Mouse (Mus musculus): Measurements from ENCODE around the gene Scube1. TPM values are rescaled to one million over a fixed set of nuclear protein-coding genes. Genes with fewer than 3 reads are reported as not detected.

Gene Scube1
- total and polyA plus RNA-seq, 3 experiments = not detected

GRCm38 (mm10) chr15:83662106-83662505, 62.7 kb downstream of the Scube1 start:
- no peak for DNase-seq (ENCODE audit: extremely low read depth)
- in situ Hi-C loops (cut with MboI; ENCODE audit: low pct_ligation_motif_present, low pct_unique_long_range_greater_than_20kb, low sequenced_read_pairs) (no loop called here), dilution Hi-C loops (cut with MboI; ENCODE audit: extremely low pct_ligation_motif_present, extremely low pct_unique_long_range_greater_than_20kb, low sequenced_read_pairs) (no loop called here)
- Histone ChIP-seq H3K27me3 (replicated peaks) (peaks cover 96% of the 10 kb centered on the region), H3K79me2 (replicated peaks; ENCODE audit: control insufficient read depth, extremely low read depth, insufficient read depth, poor library complexity, severe bottlenecking) (no peaks in the 10 kb centered on the region), H3K4me1 (ENCODE audit: control insufficient read depth in 1 of 2, insufficient read depth in 2 of 2) (no peaks in the 10 kb centered on the region), H3K4me2 (ENCODE audit: insufficient read depth, low read depth, poor library complexity, severe bottlenecking) (no peak overlapping the region), H3K9ac (ENCODE audit: insufficient read depth, low read depth) (no peak overlapping the region), H3K36me3 (replicated peaks in 1 of 2; ENCODE audit: control insufficient read depth in 1 of 2, insufficient read depth in 1 of 2, low read length in 1 of 2) (no peaks in the 10 kb centered on the region), H3K9me3 (replicated peaks; ENCODE audit: low read length) (no peaks in the 10 kb centered on the region), H3K27ac (ENCODE audit: insufficient read depth, low read depth) (no peak overlapping the region), H3K4me3 (replicated peaks in 1 of 3; ENCODE audit: low read depth in 2 of 3, low read length in 2 of 3, poor library complexity in 1 of 3) (no peak overlapping the region)
- TF ChIP-seq TBP (conservative IDR thresholded peaks at IDR 0.05; ENCODE audit: low read depth, low read length) (no peak), JUND (conservative IDR thresholded peaks at IDR 0.05; ENCODE audit: low read depth, low read length) (no peak), BHLHE40 (IDR thresholded peaks at IDR 0.05; ENCODE audit: low read depth, low read length) (no peak), SIN3A (IDR thresholded peaks at IDR 0.05; ENCODE audit: low read length) (no peak), TCF12 (IDR thresholded peaks at IDR 0.05; ENCODE audit: low read depth, low read length) (no peak), ELF1 (IDR thresholded peaks at IDR 0.05; ENCODE audit: low read depth, low read length) (no peak), NRF1 (IDR thresholded peaks at IDR 0.05; ENCODE audit: low read depth, low read length) (no peak), KAT2A (IDR thresholded peaks at IDR 0.05; ENCODE audit: insufficient replicate concordance, low read length) (no peak), USF2 (conservative IDR thresholded peaks at IDR 0.05; ENCODE audit: low read depth, low read length) (no peak), MAZ (IDR thresholded peaks at IDR 0.05; ENCODE audit: low read depth, low read length) (no peak), CHD1 (IDR thresholded peaks at IDR 0.05; ENCODE audit: low read depth, low read length) (no peak), PAX5 (IDR thresholded peaks at IDR 0.05; ENCODE audit: low read length) (no peak), POLR2AphosphoS2 (IDR thresholded peaks at IDR 0.05; ENCODE audit: low read depth, low read length) (no peak), JUN (IDR thresholded peaks at IDR 0.05; ENCODE audit: insufficient read depth, low read depth, low read length) (no peak), RCOR1 (conservative IDR thresholded peaks at IDR 0.05; ENCODE audit: low read depth, low read length) (no peak), ZKSCAN1 (IDR thresholded peaks at IDR 0.05; ENCODE audit: borderline replicate concordance, low read depth, low read length) (no peak), MEF2A (IDR thresholded peaks at IDR 0.05; ENCODE audit: borderline replicate concordance, low read depth, low read length) (no peak), EP300 (IDR thresholded peaks at IDR 0.05; ENCODE audit: low read length) (no peak), SMC3 (IDR thresholded peaks at IDR 0.05; ENCODE audit: low read depth, low read length) (no peak)

GRCm38 (mm10) chr15:83642518-83642917, 82.3 kb downstream of the Scube1 start:
- Histone ChIP-seq H3K4me1 (ENCODE audit: control insufficient read depth in 1 of 2, insufficient read depth in 2 of 2) (no peaks in the 10 kb centered on the region), H3K79me2 (replicated peaks; ENCODE audit: control insufficient read depth, extremely low read depth, insufficient read depth, poor library complexity, severe bottlenecking) (no peaks in the 10 kb centered on the region), H3K27ac (ENCODE audit: insufficient read depth, low read depth) (no peak overlapping the region), H3K4me3 (replicated peaks in 1 of 3; ENCODE audit: low read depth in 2 of 3, low read length in 2 of 3, poor library complexity in 1 of 3) (no peak overlapping the region), H3K4me2 (ENCODE audit: insufficient read depth, low read depth, poor library complexity, severe bottlenecking) (no peak overlapping the region), H3K27me3 (replicated peaks) (peaks cover 96% of the 10 kb centered on the region), H3K9ac (ENCODE audit: insufficient read depth, low read depth) (no peak overlapping the region), H3K36me3 (replicated peaks in 1 of 2; ENCODE audit: control insufficient read depth in 1 of 2, insufficient read depth in 1 of 2, low read length in 1 of 2) (no peaks in the 10 kb centered on the region), H3K9me3 (replicated peaks; ENCODE audit: low read length) (no peaks in the 10 kb centered on the region)
- dilution Hi-C loops (cut with MboI; ENCODE audit: extremely low pct_ligation_motif_present, extremely low pct_unique_long_range_greater_than_20kb, low sequenced_read_pairs) = no loop called here
- in situ Hi-C loops (cut with MboI; ENCODE audit: low pct_ligation_motif_present, low pct_unique_long_range_greater_than_20kb, low sequenced_read_pairs) = no loop called here
- no peak for DNase-seq (ENCODE audit: extremely low read depth)
- TF ChIP-seq PAX5 (IDR thresholded peaks at IDR 0.05; ENCODE audit: low read length) (no peak), USF2 (conservative IDR thresholded peaks at IDR 0.05; ENCODE audit: low read depth, low read length) (no peak), MYC (IDR thresholded peaks at IDR 0.05; ENCODE audit: low read depth, low read length) (no peak), MAZ (IDR thresholded peaks at IDR 0.05; ENCODE audit: low read depth, low read length) (no peak), ZNF384 (IDR thresholded peaks at IDR 0.05; ENCODE audit: low read depth, low read length) (no peak), RAD21 (IDR thresholded peaks at IDR 0.05; ENCODE audit: low read depth, low read length) (no peak), ZC3H11A (IDR thresholded peaks at IDR 0.05; ENCODE audit: low read depth, low read length) (no peak), POLR2A (IDR thresholded peaks at IDR 0.05; ENCODE audit: low read depth, low read length) (no peak), CHD1 (IDR thresholded peaks at IDR 0.05; ENCODE audit: low read depth, low read length) (no peak), MAFK (IDR thresholded peaks at IDR 0.05; ENCODE audit: insufficient replicate concordance, low read length) (no peak), TCF12 (IDR thresholded peaks at IDR 0.05; ENCODE audit: low read depth, low read length) (no peak), MXI1 (IDR thresholded peaks at IDR 0.05; ENCODE audit: low read depth, low read length) (no peak), EP300 (IDR thresholded peaks at IDR 0.05; ENCODE audit: low read length) (no peak)

All from CH12.LX (cell line).